Mouse (Mus musculus): ENCODE measurements around the gene Fgf8. TPM values are rescaled to one million over a fixed set of nuclear protein-coding genes. Genes with fewer than 3 reads are reported as not detected.
A peak's percentile ranks its signal among the peaks of the same experiment; 100 is the strongest.

The Fgf8 gene
- total RNA-seq, 1 experiment from 2014 or later = not detected

DNA sequence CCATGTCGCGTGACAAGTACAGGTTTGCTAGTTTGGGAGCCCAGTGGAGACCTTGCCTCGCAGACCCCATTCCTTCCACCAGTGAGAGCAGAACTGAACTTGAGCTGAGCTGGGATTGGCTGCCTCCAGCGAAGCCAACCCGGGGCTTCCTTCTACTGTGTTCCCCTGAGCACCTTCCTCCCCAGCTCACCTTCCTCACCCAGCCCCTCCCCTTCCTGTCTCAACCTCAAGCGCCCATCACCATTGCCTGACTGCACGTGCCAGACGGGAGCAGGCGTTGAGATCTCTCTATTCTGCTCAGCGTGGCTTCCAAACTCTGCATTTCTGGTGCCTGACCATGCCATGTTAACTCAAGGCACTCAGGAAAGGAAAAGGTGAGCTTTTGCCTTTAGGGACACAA lies 15.5 kb downstream of the Fgf8 start:
- no peak for DNase-seq

- no peak for DNase-seq
These were observed 16.9 kb downstream of the Fgf8 start for GRCm38 (mm10) chr19:45725677-45726277.

- no peak for DNase-seq
These were observed 20.5 kb downstream of the Fgf8 start for GRCm38 (mm10) chr19:45722188-45722587.

DNA sequence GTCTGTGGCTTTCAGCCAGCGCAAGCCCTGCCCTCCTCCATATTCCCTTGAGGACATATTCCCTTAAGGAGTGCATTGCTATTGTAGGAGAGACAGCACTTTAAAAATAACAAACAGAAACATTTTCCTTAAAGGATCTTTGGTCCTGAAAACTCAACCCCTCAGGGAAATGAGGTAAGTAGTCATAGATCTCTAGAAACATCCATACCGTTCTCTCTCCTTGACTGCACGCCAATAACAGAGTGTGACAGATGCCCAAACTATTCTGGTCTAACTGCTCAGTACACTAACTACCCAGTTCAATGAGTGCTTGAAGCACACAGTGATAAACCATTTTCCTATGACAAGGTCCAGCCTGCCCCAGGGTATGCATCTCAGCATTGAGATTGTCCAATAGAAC lies 24.4 kb downstream of the Fgf8 start:
- no peak for DNase-seq

- DNase-seq = peak; percentile 75
These were observed 25.1 kb downstream of the Fgf8 start for GRCm38 (mm10) chr19:45717493-45718220.

GRCm38 (mm10) chr19:45708704-45709103 lies 34.0 kb downstream of the Fgf8 start:
- DNase-seq = no peak

- DNase-seq = no peak
These were observed 46.5 kb downstream of the Fgf8 start for GRCm38 (mm10) chr19:45696281-45696600.

DNA sequence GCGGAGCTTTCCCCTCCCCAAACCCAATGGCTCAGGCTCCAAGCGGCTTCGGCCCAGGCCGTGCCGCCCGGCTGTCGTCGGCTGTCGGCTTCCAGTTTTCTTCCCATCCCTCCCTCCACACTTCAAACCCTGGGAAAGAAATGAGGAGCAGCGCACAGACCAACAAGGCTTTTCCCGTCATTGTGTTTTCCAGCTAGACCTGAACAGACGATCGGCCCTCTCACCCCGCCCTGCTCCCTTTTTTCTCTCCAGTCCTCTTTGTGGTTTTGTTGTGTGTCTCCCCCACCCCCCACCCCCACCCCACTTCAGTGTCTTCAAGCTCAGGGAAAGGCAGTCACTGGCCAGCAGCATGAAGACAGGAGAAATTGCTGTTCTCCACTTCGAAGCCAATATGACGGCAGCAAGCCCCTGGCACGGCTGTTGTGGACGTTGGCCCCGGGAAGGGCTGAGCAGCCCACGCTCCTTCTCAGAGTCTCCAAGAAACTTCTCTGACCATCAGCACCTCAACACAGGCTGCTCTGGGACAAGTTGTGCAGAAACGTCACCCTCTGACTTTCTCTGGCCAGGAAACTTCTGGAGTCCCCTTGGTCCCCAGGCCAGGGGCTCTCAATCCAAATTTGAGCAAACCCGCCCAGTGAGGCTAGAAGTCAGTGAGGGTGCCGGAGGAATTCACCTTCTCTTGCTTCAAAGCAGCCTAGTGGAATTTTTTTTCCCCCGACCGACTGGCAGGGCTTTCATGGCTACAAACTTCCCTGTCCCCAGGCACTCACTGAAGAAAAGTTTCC lies 47.0 kb downstream of the Fgf8 start:
- no peak for DNase-seq

- no peak for DNase-seq
These were observed 48.7 kb downstream of the Fgf8 start for GRCm38 (mm10) chr19:45694056-45694455.

- no peak for DNase-seq
These were observed 50.5 kb downstream of the Fgf8 start for GRCm38 (mm10) chr19:45692211-45692610.

DNA sequence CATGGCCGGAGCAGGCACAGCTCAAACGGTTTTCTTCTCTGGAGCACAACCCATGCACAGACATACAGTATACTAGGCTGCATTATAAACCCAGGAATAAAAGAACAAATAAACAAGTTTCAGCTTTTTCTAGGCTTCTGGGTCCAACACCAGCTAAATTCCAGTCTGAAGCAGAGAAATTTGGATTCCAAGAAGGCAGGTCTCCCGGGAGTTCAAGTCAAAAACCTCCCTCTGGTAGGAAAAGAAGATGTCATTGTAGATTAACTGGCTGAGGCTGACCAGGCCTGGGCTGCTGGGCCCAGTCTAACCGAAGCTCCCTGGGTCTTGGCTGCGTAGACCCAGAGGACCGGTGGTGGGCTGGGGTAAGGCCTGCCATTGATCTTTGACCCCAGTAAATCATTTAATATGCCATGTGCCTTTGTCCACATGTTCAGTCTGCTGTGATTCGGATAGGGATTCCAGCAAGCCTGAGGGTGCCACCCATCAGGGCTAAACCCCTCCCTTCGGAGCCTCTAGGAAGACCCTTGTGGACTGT lies 51.6 kb downstream of the Fgf8 start:
- DNase-seq = no peak

DNA sequence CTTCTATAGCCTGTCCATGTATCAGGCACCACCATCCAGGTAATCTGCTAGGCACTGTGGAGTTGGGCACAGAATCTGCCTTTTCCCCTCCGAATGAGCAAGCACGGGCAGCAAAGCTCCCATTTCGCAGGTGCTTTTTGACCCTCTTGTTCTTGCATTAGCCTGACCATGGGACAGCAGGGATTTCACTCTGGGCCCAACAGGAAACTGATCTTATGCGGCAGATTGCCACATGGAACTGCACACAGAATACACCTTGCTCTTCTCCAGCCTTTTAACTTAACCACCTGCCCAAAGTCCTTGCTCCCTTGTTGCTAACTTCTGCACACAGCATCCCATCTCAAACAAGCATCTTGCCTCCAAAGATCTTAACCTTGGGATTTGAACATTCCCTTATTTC lies 55.7 kb downstream of the Fgf8 start:
- no peak for DNase-seq

Other genes with a start within 250 kb of the Fgf8 start
- gene Poll, start 182.4 kb downstream of the Fgf8 start, total RNA-seq (2021) = 9.3 and 11.3 TPM in 2 replicates
- 21.1 and 22.6 TPM in 2 replicates for gene Gm17018, start 182.3 kb downstream of the Fgf8 start, total RNA-seq (2021)
- 29.5 and 31.8 TPM in 2 replicates for gene Fbxw4, start 82.6 kb downstream of the Fgf8 start, total RNA-seq (2021)
- 27.1 and 33.6 TPM in 2 replicates for gene Npm3, start 6.7 kb upstream of the Fgf8 start, total RNA-seq (2021)
- gene Mgea5, start 40.9 kb upstream of the Fgf8 start, total RNA-seq (2021) = 71.8 and 76.5 TPM in 2 replicates
- 0.19 and 0.38 TPM in 2 replicates for gene Kcnip2, start 73.1 kb upstream of the Fgf8 start, total RNA-seq (2021)